Mouse (Mus musculus) frontal cortex, adult (tissue): ENCODE measurements around the gene Trappc4.
"Not testable (repeated sequence)": the region's sequence is repeated elsewhere in the genome, so short reads cannot be mapped to it uniquely, and the experiment has no call there.

ENCODE experiments used
- ATAC-seq: cut with Nextera tagmentation; 2 replicates; pipeline ENCODE4 v1.9.2; 2017; ENCODE audit warnings: mild to moderate bottlenecking, moderate library complexity, mixed read lengths; ENCODE audit not compliant: low TSS enrichment

Gene Trappc4

GRCm38 (mm10) chr9:44407752-44408097 is 325 bp upstream of the Trappc4 start:
- ATAC-seq: peak; percentile 29

- no peak for ATAC-seq
These were observed 2.4 kb downstream of the Trappc4 start for GRCm38 (mm10) chr9:44405011-44405410.

- no peak for ATAC-seq
These were observed 6.3 kb downstream of the Trappc4 start for GRCm38 (mm10) chr9:44401081-44401480.

GRCm38 (mm10) chr9:44399795-44400114 is 7.6 kb downstream of the Trappc4 start:
- ATAC-seq: no peak

GRCm38 (mm10) chr9:44399114-44399794 is 8.1 kb downstream of the Trappc4 start:
- ATAC-seq: no peak

GRCm38 (mm10) chr9:44398551-44398950 is 8.8 kb downstream of the Trappc4 start:
- ATAC-seq: no peak

GRCm38 (mm10) chr9:44398087-44398486 is 9.3 kb downstream of the Trappc4 start:
- no peak for ATAC-seq

GRCm38 (mm10) chr9:44396684-44397411 is 10.6 kb downstream of the Trappc4 start, which contains the start of gene Slc37a4:
TSS of gene Slc37a4 (plus strand) at chr9:44396852.
- peak; percentile 96 for ATAC-seq

GRCm38 (mm10) chr9:44391466-44391865 is 15.9 kb downstream of the Trappc4 start:
- ATAC-seq: peak; percentile 51; the same call in 1 of the 2 replicates

GRCm38 (mm10) chr9:44389273-44389672 is 18.1 kb downstream of the Trappc4 start:
- peak; percentile 67; the same call in 1 of the 2 replicates for ATAC-seq

GRCm38 (mm10) chr9:44387221-44387620 is 20.2 kb downstream of the Trappc4 start:
- no peak for ATAC-seq

- ATAC-seq: no peak
These were observed 22.8 kb downstream of the Trappc4 start for GRCm38 (mm10) chr9:44384596-44384995.

- no peak for ATAC-seq
These were observed 27.5 kb downstream of the Trappc4 start for GRCm38 (mm10) chr9:44379862-44380261.

- ATAC-seq: peak; percentile 95
These were observed 28.2 kb downstream of the Trappc4 start, which contains the start of gene Hyou1 for GRCm38 (mm10) chr9:44379054-44379834. TSS of gene Hyou1 (plus strand) at chr9:44379490.

GRCm38 (mm10) chr9:44378153-44378730 is 29.2 kb downstream of the Trappc4 start:
- ATAC-seq: no peak

- not testable (repeated sequence) for ATAC-seq
These were observed 30.1 kb downstream of the Trappc4 start for GRCm38 (mm10) chr9:44377335-44377734.

GRCm38 (mm10) chr9:44376141-44376540 is 31.3 kb downstream of the Trappc4 start:
- no peak for ATAC-seq

- no peak for ATAC-seq
These were observed 34.0 kb downstream of the Trappc4 start for GRCm38 (mm10) chr9:44373386-44373785.

- no peak for ATAC-seq
These were observed 42.9 kb downstream of the Trappc4 start for GRCm38 (mm10) chr9:44364480-44364879.

GRCm38 (mm10) chr9:44361931-44362330 is 45.5 kb downstream of the Trappc4 start:
- not testable (repeated sequence) for ATAC-seq

GRCm38 (mm10) chr9:44361190-44361917 is 46.0 kb downstream of the Trappc4 start, which contains the start of gene Vps11:
TSS of gene Vps11 (minus strand) at chr9:44361670.
- peak; percentile 83 for ATAC-seq
